Mouse (Mus musculus): ENCODE measurements around the gene Ankrd45.

GRCm38 (mm10) chr1:161114591-161114990, 27.9 kb upstream of the Ankrd45 start:
- TF ChIP-seq POLR2A (IDR thresholded peaks at IDR 0.05; ENCODE audit: insufficient read length, low read depth) (no peak), MAX (IDR thresholded peaks at IDR 0.05; ENCODE audit: low read depth) (no peak), USF1 (IDR thresholded peaks at IDR 0.05; ENCODE audit: low read depth) (no peak), TCF12 (IDR thresholded peaks at IDR 0.05; ENCODE audit: insufficient read depth, poor library complexity, severe bottlenecking) (no peak), CEBPB (IDR thresholded peaks at IDR 0.05; ENCODE audit: insufficient read depth, poor library complexity, severe bottlenecking) (no peak), E2F4 (IDR thresholded peaks at IDR 0.05; ENCODE audit: insufficient read depth) (no peak)

Measured in myocyte (in vitro differentiated cells).